Mouse (Mus musculus) E14TG2a.4 (cell line): Measurements from ENCODE around the gene AI464131.

Source experiments
- CTCF ChIP-seq: conservative IDR thresholded peaks from 2 replicates; pipeline ENCODE4 v1.5.1; 2014; ENCODE audit warnings: low read length
- NANOG ChIP-seq: IDR thresholded peaks from 2 replicates; pipeline ENCODE4 v1.6.1; 2014; ENCODE audit warnings: borderline replicate concordance, low read length, mixed read lengths
- POU5F1 ChIP-seq: IDR thresholded peaks from 2 replicates; pipeline ENCODE4 v1.6.1; 2014; ENCODE audit warnings: low read length, borderline replicate concordance

DNA sequence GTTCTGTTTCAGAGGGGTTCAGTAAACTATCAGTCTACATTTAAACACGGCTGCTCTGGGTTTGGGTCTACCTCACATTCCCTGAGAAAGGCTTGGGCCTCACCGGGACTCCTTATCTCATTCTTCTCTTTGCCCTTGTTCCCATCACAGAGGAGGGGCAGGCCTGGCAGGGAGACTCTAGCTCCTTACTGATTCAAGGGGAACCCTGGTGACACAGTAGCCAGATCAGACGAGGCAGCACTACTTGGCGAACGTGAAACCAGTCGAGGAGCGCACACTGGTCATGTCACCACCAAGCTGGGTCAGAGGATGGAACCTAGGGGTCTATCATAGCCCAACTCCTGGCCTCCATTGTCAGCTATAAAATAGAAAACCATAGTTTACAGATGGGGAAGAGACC, 5.1 kb upstream of the AI464131 start:
- no peak for TF ChIP-seq CTCF
- TF ChIP-seq NANOG: no peak
- no peak for TF ChIP-seq POU5F1
